Mouse (Mus musculus): ENCODE data around the gene Fermt2.

Gene Fermt2

DNA sequence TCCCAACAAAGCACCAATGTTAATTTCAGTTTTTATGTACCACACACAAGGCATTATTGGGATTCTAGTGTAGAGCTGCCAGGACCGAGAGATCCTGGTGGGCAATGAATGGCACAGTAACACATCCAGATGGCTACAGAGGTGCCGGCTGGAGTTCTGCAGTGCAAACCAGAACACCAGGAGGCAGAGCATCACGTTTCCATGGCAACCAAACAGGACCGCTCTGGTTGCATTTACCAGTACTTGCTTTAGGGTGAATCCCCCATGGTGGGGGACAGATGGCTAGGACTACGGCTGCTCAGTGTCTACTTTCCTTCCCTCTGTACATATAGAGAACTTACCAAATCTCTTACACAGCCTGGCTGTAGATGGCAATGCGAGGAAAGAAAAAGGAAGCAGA is 67.5 kb downstream of the Fermt2 start:
- DNase-seq: no peak

DNA sequence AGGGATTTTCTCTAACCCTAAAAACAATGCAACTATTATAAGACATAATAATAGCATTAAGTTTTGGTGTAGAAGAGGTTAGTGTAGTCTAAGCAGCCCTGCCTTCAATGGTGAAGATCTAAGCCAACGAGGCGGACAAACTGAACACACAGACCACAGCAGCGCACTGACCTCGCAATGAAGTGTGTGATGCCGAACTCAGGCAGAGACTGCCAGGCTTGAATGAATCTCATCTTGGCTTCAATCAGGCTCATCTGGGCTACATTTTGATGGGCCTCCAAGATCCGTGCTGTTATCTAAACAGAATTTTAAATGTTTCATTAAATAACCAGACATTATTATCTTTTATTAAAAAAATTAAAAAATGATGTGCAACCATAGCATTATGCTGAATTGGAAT is 68.0 kb downstream of the Fermt2 start:
- no peak for DNase-seq

DNA sequence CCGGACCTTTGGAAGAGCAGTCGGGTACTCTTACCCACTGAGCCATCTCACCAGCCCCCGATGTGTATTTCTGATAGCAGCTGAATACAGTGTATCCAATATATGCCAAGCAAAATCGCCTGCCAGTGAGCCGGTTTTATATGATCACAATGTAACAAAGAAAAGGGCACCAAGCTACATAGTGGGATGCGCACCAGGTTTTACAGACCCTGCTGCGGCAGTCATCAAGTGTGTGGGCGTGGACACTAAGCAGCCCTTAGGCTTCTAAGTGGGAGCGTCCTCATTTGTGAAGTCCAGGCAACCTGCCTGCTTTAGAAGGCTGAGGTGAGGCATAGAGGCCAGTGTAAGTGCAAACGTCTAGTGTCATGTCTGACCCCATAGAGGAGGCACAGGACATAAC is 69.4 kb downstream of the Fermt2 start:
- no peak for DNase-seq

DNA sequence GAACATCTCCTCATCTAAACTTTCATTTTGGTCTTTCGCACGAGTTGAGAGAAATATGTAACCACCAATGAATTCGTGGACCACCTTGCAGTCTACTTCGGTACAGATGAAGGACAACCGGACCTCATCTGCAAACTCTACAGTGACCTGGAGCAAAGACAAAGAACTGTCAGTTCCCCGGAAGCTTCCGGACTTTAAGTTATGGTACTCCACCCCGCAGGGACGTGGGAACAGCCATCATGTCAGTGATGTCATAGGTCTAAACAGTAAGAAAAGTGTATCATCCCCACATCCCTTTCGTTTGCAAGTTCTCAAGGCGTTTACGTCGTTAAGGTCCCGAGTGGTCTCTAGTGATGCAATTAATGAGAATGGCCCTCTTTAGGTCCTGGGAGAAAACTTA is 70.0 kb downstream of the Fermt2 start:
- DNase-seq: no peak

DNA sequence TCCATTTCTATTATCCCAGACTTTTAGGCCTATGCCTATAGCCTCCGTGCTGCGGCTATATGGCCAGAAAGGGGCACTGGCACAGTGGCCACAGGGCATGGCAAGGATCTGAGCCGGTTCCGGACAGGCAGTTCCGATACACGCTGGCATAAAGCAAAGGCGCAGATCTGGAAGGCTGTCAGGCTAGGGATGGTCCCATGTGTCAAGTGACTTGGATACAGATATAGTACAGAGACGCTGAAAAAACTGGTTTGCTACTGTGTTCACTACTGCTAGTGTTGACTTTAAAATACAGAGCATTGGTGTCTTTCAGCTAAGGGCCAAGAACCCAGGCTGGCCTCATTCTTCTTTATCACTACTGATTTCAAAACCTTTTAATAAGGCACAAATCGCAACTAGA is 72.9 kb downstream of the Fermt2 start:
- no peak for DNase-seq

DNA sequence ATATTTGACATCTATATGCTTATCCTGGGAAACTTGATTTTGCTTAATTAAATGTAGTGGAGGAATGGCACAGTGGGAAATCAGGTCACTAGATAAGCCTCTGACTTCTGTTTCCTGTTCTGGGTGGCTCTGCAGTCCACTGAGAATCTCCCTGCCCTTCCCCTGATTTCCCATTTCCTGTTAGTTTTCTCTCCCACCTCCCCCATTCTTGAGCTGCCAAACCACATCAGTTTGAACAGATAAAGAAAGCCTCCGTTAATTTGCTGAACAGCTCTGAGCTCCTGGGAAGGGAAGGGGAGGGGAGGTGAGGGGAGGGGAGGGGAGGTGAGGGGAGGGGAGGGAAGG is 73.4 kb downstream of the Fermt2 start:
- DNase-seq: peak; percentile 49

DNA sequence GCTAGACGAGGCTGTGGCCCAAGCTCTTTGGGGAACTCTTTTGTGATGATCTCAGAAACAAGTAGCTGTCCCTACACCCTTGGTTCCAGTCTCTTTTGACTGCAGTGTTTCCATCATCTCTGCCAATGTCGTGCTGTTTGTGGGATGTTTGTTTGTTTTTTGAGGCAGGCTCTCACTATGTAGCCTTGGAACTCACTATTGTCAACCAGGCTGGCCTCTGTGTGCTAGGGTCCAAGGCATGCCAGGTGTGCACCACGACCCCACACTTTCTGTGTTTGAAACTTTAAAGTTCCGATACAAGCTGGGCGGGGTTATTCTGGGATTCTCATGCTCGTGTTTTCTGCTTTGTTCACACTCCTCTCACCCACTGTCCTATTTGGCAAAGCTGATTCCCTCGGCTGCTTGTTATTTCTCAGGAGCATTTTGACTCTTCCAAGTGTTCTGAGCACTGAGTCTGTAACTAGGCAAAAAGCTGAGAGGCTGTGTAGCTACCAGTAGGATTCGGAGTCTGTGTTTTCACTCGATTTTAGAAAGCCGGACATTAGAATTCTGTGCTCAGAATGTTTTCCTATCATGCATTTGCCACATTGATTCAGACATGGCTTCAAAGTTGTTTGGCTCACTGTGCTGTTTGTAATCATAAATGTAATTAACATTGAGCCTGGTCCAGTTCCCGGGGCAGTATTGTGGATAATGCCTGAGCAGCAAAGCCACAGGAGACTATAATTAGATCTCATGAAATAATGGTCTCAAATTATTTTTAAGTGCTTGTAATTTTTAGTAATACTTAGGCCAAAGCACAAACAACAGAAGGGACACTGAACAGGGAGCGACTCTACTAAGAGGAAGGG is 74.0 kb downstream of the Fermt2 start:
- no peak for DNase-seq

DNA sequence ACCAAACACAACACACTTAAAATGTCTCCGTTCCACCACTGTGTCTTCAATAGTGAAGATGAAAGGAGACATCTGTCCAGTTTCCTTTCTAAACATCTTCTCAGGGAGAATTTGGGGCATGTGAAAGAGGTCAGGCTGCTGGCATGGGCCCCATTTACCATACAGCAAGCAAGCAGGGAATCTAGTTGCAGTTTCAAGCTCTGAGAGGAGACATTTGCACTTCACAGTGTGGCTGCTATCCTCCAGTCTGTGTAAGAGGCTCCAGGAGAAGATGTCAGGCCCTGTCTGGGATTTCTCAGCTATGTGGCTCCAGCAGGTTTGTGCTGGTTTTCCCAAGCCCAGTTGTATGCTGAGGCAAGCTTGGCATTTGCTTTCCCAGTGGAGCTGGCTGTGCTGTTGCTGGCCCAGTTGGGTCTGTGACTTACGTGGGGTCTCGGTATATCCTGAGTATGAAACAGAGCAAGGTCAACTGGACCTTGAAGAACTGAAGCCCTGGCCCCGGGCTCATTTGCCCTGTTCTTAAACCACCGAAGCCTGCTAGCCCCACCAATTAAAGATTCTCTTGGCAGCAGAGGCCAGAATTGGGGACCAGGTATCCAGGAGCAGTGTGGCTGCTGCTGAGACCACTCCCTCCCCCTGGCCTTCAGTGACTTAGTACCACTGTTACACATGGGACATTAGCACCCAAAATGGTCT is 76.2 kb downstream of the Fermt2 start:
- DNase-seq: peak; percentile 61

DNA sequence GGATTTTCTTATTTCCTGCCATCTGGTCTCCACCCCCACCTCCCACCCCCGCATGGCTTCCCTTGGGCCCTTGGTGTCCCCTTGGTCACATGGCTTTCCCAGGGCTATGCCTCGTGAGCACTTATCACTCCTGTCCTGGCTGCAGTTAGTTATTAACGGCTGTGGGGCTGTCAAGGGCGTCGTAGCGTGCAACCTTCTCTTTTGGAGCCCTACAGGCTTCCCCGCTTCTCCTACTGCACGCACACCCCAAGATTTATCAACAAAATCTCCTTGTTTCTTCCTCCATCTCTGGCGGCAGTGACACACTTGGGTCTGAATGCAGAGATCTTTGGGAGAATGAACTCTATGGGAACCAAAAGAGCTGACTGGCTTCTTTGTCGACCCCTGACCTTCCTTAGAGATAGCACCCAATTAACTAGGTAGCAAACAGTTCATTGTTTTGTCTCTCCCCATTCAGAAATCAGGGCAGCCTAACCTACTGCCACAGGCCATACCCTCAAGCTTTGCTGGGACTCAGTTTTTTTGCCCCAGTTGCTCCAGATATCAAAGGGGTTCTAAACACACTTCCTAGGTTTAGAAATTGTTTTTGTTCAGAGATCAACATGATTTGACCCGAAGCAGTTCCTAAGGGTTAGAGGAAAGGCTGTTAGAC is 76.9 kb downstream of the Fermt2 start:
- DNase-seq: peak; percentile 88

DNA sequence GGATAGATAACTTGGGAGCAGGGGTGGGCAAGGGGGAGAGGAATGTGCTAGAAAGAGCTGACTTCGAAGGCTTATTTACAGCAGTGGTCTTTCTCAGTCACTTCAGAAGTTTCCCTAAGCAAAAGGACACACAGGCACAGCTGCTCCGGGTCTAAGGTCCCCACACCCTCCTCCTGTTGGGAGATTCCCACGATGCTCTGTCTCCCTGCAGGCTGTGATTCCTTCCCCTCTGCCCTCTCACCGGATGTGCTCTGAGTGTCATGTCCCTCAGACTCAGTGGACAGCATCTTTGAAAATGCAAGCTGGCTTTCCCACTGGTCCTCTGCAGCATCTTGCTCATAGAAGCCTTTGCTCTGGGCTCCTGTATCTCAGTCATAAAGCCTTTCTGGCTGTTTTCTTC is 77.8 kb downstream of the Fermt2 start:
- peak; percentile 47 for DNase-seq

DNA sequence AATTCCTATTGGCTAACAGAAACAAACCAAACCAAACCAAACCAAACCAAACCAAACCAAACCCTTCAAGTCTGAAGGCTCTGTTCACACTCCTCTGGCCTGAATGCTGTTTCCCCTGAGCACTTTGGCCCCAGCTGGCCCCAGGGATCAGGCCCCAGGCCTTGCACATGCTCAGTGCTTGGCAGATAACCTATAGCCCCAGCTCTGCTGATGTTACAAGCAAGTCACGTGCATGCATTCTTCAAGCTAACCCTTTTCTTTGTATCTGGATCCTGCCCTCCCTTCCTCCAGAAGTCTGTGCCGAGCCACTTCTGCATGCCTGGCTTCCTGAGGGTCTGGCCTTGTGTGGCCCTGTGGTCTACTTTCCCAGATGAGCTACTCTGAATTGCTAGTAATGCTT is 78.8 kb downstream of the Fermt2 start:
- no peak for DNase-seq

DNA sequence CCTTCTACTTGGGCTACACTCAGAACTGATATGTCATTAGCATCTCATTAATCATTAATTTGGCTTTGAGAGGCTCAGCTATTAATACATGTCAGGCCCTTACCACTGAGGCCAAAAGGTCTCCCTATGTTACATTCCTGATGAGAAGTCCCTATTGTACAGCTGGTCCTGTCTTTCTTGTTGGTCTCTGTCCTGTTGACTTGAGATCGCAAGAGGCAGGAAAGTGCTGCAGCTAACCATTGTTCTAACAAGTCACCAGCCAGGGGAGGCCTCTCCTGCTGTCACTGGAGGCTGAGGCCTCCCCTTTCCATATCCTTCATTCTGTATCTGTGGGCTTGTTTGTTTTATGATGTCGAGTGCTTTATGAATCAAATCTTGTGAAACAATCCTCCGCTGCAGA is 83.1 kb downstream of the Fermt2 start:
- DNase-seq: peak; percentile 47

DNA sequence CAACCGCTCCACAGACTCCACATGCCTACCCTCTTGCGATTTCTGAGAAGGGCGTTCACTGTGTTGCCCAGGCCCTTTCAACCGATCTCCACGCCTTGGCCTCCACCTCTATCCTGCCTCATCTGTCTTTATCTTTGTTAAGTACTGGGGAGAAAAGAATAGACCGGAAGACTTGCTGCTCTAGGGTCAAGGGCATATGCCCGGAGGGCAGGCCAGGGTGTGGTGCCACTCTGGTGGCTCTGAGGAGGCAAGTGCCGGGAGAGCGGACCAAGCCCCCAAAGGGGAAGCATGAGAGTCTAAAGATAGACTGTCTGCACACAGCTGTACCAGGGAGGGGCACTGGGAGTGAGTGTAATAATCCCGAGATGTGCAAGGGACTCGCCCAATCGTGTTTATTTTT is 84.5 kb downstream of the Fermt2 start:
- no peak for DNase-seq

DNA sequence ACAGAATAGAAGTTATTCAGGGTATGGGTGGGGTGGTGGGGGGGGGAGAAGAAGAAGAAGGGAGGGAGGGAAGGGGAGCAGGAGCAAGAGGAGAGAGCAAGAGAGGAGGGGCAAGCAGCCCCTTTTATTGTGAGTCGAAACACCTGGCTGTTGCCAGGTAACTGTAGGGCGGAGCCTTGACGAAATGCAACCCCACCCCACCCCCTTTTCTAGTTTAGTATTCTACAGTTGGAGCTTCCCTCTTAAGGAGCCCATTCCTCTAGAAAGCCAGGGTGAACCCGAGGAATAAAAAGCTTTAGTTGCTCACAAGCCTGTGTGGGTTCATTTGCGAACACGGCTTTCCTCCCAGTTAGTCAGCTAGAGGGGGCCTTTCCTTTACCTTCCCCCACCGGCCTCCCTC is 85.0 kb downstream of the Fermt2 start:
- no peak for DNase-seq

DNA sequence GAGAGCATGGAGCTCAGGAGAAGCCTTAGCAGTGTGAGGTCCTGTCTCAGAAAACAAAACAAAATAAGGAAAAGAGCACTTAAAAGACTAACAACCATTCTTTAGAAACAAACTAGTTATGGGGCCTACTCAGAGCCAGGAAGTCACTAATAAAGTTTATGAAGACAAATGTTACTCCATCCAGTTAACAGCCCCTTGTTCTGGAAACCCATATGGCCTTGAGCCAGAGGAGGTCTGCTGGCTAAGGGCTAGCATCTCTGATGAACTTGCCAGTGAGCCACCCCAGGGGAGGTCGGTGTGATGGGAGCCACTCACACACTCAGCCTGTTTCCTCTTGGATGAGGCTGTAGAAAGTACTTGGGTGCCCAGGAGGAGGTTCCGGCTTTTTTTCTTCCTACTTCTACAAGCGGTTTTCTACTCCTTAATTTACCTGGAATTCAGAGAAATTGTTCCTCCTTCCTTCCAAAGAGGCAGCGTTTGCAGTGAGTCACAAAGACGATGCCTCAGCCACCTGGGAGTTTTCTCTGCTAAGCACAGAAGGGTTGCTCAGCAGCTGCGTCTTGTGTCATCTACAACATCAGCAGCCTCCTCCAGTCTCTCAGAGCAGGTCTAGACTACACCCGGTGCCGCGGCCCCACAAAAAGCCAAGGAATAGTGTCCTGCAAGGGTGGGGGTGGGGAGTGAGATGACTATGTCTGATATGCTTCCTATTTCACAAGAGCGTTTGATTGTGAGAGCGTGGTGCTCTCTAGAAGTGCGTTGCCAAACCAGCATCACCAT is 86.9 kb downstream of the Fermt2 start:
- DNase-seq: no peak

DNA sequence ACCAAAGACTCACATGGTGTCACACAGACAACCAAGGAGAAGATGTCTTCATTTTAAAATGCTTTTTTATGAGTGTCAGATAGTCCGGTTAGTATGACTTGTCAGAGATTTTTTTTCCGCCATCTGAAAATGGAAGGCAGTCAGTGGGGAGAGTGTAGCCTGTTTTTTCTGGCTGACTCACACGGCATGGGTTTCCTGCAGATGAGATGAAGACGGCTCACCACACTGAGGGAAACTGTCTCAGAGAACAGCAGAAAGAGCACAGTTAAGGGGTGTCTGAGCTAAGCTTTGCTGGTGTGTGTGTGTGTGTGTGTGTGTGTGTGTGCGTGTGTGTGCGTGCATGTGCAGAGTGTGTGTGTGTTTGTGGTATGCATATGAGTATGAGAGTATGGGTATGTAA is 88.6 kb downstream of the Fermt2 start:
- no peak for DNase-seq

DNA sequence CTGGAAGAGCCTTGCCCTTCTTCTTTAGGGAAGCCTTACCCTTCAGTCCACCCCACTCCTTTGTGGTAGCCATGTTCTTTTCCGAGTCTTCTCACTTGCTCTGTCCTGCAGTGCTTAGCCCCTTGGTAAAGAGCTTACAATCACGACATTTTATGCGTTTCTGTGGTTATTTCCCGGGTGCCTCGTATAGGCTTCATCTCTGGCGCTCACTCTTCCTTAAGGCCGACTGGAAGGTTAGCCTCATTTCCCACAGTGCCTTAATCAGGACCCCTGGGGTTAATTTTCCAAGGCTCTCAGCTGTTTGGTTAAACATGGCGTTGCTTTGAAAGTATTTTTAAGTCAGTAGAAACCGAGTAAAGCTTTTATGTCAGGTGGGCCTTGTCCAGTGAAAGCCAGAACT is 90.5 kb downstream of the Fermt2 start:
- DNase-seq: no peak

DNA sequence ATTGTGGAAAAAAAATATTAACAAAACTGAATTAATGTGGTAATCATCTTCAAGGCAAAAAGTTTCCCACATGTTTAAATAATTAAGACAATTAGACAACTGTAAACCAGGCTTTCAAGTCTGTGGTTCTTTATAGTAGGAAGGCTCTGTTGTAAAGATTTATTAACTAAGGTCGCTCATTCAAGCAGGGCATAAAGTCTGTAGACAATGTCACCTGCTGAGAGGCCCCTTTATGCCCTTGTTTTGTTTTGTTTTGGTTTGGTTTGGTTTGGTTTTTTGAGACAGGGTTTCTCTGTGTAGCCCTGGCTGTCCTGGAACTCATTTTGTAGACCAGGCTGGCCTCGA is 91.0 kb downstream of the Fermt2 start:
- no peak for DNase-seq

DNA sequence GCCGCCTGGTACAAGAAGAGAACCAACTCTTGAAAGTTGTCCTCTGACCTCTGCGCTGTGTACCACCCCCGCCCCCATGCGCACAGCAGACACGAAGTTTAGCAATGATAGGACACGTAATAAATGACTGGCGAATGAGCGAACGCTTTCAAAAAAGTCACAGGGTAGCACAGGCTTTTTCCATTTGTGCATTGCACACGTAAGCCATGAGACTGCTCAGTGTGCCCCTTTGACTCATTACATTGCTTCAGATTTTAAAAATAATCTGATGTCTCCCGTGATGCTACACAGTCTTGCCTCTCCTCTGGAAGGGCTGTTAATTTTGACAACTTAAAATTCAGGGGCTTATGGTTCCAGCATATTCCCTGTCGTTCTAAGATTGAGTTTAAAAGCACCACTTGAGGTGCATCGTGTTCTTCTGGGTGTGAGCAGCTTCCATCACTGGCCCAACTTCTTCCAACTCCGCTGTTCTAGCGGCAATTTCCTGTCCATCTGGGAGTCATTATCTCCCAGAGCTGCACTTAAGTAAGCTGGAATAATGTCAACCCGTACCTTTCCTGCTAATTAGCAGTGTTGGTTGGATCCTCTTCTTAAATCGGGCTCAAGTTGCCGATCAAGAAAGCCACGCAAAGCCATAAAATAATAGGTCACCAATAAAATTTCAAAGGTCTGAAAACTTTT is 91.5 kb downstream of the Fermt2 start:
- peak; percentile 56 for DNase-seq

DNA sequence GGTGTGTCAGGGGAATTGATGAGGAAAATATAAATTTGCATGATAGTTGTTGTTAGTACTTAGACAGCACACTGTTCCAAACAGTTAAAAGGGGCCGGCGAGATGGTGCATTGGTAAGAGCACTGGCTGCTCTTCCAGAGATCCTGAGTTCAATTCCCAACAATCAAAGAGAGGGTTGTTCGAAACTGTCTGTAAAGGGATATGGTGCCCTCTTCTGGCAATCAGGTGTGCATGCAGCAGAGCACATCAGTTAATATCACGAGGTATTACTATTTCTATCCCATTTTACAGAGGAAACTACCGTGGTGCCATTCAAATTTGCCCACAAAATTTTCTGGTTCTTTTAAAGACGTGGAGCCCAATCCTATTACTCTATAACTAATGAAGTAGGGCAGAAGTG is 95.7 kb downstream of the Fermt2 start:
- peak; percentile 55 for DNase-seq

DNA sequence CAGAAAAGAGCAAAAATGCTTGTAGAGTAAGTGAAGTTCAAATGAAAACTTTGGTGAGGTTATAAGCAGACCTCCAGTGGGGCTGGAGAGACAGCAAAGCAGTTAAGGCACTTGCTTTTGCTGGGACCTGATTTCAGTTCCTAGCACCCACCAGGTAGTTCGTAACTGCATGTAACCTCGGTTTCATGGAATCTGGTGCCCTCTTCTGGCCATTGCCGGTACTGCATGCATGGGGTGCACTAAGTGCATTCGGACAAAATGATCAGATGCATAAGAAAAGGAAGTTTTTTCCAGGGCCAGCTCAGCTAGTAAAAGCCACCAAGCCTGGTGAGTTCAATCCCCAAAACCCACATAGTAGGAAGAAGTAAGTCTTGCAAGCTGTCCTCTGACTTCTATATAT is 97.9 kb downstream of the Fermt2 start:
- DNase-seq: peak; percentile 45

DNA sequence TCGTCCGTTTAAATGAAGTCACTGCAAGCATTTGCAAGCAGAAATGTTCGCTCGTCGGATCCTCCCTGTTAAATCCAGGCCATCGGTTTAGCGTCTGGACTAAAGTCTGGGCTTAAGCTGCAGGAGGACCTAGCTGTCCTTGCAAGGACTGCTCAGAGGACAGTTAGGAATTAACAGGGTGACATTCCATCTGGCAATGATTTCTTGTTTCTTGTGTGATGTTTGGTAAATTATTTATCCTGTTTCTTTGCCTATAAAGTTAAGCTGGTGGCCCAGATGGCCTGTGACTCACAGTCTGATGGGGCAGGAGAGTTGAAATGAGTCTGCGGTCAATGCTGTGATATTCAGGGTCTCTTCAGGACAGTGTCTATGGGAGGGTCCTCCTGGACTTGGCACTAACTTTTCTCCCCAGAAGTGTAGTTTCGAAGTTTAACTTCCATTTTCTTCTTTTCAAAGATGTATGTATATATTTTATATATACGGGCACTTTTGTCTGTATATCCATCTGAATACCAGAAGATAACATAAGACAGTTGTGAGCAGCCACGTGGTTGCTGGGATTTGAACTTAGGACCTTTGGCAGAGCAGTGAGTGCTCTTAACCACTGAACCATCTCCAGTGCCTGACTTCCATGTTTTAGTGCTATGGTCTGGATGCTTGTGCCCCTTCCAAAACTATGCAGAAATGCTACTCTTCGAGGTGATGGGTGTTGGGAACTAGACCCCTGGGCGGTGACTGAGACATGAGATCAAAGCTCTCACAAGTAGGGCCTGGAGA is 99.7 kb downstream of the Fermt2 start:
- peak; percentile 94 for DNase-seq
